Mouse (Mus musculus) limb, embryonic 11.5 days (tissue): ENCODE data around the gene Ccdc169. TPM values are rescaled to one million over a fixed set of nuclear protein-coding genes. Genes with fewer than 3 reads are reported as not detected.
"Not testable (repeated sequence)": the region's sequence is repeated elsewhere in the genome, so short reads cannot be mapped to it uniquely, and the experiment has no call there.

ENCODE experiments used
- ATAC-seq: fragments of 200-750 bp; cut with Nextera tagmentation; 2 replicates; pipeline ENCODE4 v1.8.0; 2017; ENCODE audit warnings: low read depth; ENCODE audit not compliant: insufficient number of reproducible peaks, low FRiP score, low TSS enrichment
- DNase-seq: peaks from one replicate; pipeline ENCODE4 v3.0.0-alpha.2; 2015; ENCODE audit warnings: low spot score
- H3K27ac ChIP-seq: fragments of 300-500 bp; sonication (generic); replicated peaks from 2 replicates; pipeline ENCODE4 v1.5.1; 2014; ENCODE audit warnings: low read depth, mild to moderate bottlenecking, low read length
- H3K27me3 ChIP-seq: fragments of 300-500 bp; sonication (generic); 2 replicates; pipeline ENCODE4 v1.6.1; 2014; ENCODE audit warnings: mild to moderate bottlenecking, low read length, mixed read lengths; ENCODE audit not compliant: control insufficient read depth, insufficient read depth
- H3K36me3 ChIP-seq: fragments of 300-500 bp; sonication (generic); 2 replicates; pipeline ENCODE4 v1.6.1; 2014; ENCODE audit warnings: mild to moderate bottlenecking, low read length, moderate library complexity, mixed read lengths; ENCODE audit not compliant: control insufficient read depth, insufficient read depth
- H3K4me1 ChIP-seq: fragments of 300-500 bp; sonication (generic); 2 replicates; pipeline ENCODE4 v1.6.1; 2014; ENCODE audit warnings: low read length, mixed read lengths; ENCODE audit not compliant: control insufficient read depth, insufficient read depth
- H3K4me2 ChIP-seq: fragments of 300-500 bp; sonication (generic); 2 replicates; pipeline ENCODE4 v1.6.1; 2014; ENCODE audit warnings: low read depth, mild to moderate bottlenecking, moderate library complexity; ENCODE audit not compliant: severe bottlenecking
- H3K4me3 ChIP-seq: fragments of 300-500 bp; sonication (generic); 2 replicates; pipeline ENCODE4 v1.5.1; 2014; ENCODE audit warnings: low read depth, low read length
- H3K9ac ChIP-seq: fragments of 300-500 bp; sonication (generic); 2 replicates; pipeline ENCODE4 v1.6.1; 2014; ENCODE audit warnings: mild to moderate bottlenecking, low read length
- H3K9me3 ChIP-seq: fragments of 300-500 bp; sonication (generic); 2 replicates; pipeline ENCODE4 v1.6.1; 2016; ENCODE audit warnings: low read length; ENCODE audit not compliant: control insufficient read depth
- WGBS: fragments of 180-500 bp; shearing (Covaris S2); extraction: QIAGEN DNeasy Blood & Tissue Kit; methylation state at CpG from one replicate; pipeline ENCODE4 v1.1.7; 2014; 5-methylcytosine and 5-hydroxymethylcytosine counted together
- polyA plus RNA-seq: library from polyadenylated mRNA; unstranded; fragments of >200 nt; fragmentation: Nextera tagmentation; extraction: Ambion mirVana; gene quantifications from 2 replicates; pipeline ENCODE4 v1.2.1, GENCODE M21; 2014

Gene Ccdc169
- polyA plus RNA-seq, 1 experiment from 2014 or later, result 0.08 TPM

DNA sequence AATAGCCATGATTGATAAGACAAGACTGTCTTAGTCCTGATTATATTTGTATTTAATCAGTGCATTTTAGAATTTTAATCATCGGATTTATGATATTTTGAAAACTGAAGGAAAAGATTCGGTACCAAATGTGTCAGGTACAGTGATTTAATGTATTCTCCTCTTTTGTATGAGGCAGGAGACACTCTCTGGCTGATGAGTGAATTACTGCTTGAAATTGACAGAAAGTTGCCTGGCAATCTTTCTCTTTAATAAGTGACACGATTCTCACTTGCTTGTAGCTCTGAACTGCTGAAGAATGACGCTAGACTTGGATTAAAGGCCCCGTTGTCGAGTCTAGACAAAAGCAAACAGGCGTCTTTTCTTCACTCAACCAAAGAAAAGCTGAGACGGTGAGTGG is 57.7 kb downstream of the Ccdc169 start:
- H3K36me3 ChIP-seq, result no peaks in the 10 kb centered on the region
- no peaks in the 10 kb centered on the region for H3K9me3 ChIP-seq
- H3K27me3 ChIP-seq, result no peaks in the 10 kb centered on the region
- no peak overlapping the region for H3K4me2 ChIP-seq
- H3K4me3 ChIP-seq, result no peak overlapping the region
- no peak overlapping the region for H3K27ac ChIP-seq
- no peaks in the 10 kb centered on the region for H3K4me1 ChIP-seq
- H3K9ac ChIP-seq, result no peak overlapping the region
- ATAC-seq (no peak), DNase-seq (no peak)
- WGBS, result 89% methylated on average over 8 of the region's 8 CpGs

- ATAC-seq (no peak), DNase-seq (no peak)
- H3K4me1 ChIP-seq, result no peaks in the 10 kb centered on the region
- H3K27me3 ChIP-seq, result no peaks in the 10 kb centered on the region
- H3K27ac ChIP-seq, result no peak overlapping the region
- no peak overlapping the region for H3K4me2 ChIP-seq
- H3K4me3 ChIP-seq, result no peak overlapping the region
- H3K9ac ChIP-seq, result no peak overlapping the region
- no peaks in the 10 kb centered on the region for H3K36me3 ChIP-seq
- 87% methylated on average over 5 of the region's 5 CpGs for WGBS
- no peaks in the 10 kb centered on the region for H3K9me3 ChIP-seq
Observed at GRCm38 (mm10) chr3:55195581-55196327, 58.6 kb downstream of the Ccdc169 start.

DNA sequence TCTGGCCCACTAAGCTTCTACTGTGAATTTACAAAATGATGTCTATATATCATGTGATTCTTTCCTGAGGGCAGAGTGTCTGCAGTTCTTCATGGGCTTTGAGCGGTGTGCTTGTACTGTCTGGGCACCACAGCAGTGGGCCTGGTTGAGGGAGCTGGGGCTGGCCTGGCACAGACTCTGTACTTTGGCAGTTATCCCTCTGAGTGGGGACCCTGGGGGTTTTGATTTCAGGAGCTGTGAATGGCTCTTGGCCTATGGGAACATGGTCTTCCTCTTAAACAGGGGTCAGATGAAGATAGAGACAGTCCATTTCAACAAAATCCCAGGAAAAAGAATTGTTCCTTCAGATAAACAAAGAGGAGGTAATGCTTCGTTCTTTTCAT is 59.2 kb downstream of the Ccdc169 start:
- 94% methylated on average over 2 of the region's 2 CpGs for WGBS
- H3K27me3 ChIP-seq, result no peaks in the 10 kb centered on the region

GRCm38 (mm10) chr3:55203621-55204020 is 66.5 kb downstream of the Ccdc169 start:
- not testable (repeated sequence) for H3K9ac ChIP-seq, H3K9me3 ChIP-seq, DNase-seq, H3K4me1 ChIP-seq, H3K27me3 ChIP-seq, H3K36me3 ChIP-seq, H3K27ac ChIP-seq, ATAC-seq, H3K4me2 ChIP-seq, H3K4me3 ChIP-seq
- 93% methylated on average over 11 of the region's 11 CpGs for WGBS

More for the DNA sequence above, 59.2 kb downstream of the Ccdc169 start:
- Histone ChIP-seq H3K9ac (no peak overlapping the region), H3K4me1 (no peaks in the 10 kb centered on the region), H3K27ac (no peak overlapping the region), H3K9me3 (no peaks in the 10 kb centered on the region), H3K4me3 (no peak overlapping the region), H3K36me3 (no peaks in the 10 kb centered on the region), H3K4me2 (no peak overlapping the region)
- DNase-seq (no peak), ATAC-seq (no peak)

- H3K9ac ChIP-seq, result no peak overlapping the region
- no peak overlapping the region for H3K4me3 ChIP-seq
- DNase-seq, result no peak
- H3K27me3 ChIP-seq, result no peaks in the 10 kb centered on the region
- WGBS, result 96% methylated on average over 2 of the region's 2 CpGs
- H3K36me3 ChIP-seq, result no peaks in the 10 kb centered on the region
- no peaks in the 10 kb centered on the region for H3K4me1 ChIP-seq
- H3K27ac ChIP-seq, result no peak overlapping the region
- ATAC-seq, result no peak
- no peaks in the 10 kb centered on the region for H3K9me3 ChIP-seq
- no peak overlapping the region for H3K4me2 ChIP-seq
Observed at GRCm38 (mm10) chr3:55206413-55206812, 69.3 kb downstream of the Ccdc169 start.

GRCm38 (mm10) chr3:55207665-55208064 is 70.5 kb downstream of the Ccdc169 start:
- Histone ChIP-seq H3K36me3 (no peaks in the 10 kb centered on the region), H3K4me1 (no peaks in the 10 kb centered on the region), H3K9ac (no peak overlapping the region), H3K4me2 (no peak overlapping the region), H3K4me3 (no peak overlapping the region), H3K27me3 (no peaks in the 10 kb centered on the region), H3K27ac (no peak overlapping the region), H3K9me3 (no peaks in the 10 kb centered on the region)
- ATAC-seq (no peak), DNase-seq (no peak)
- WGBS, result 54% methylated on average over 6 of the region's 6 CpGs

DNA sequence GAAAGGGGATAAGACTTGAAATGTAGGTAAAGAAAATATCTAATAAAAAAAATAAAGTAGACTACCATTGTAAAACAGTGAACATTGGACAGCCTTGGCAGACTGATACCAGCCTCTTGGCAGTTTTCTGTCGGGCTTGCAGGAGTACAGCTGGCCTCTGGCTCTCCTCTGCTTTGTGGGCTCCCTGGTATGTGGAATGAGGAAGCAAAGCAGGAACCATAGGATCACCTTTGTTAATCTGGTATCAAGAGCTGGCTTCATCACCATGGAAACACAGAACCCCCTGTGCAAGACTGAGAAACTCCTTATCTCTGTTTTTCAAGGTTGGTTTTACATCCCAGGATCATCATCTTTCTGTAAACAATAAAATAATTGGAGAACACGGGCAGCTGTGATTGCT is 75.1 kb downstream of the Ccdc169 start:
- WGBS, result 64% methylated on average over 2 of the region's 2 CpGs
- H3K9ac ChIP-seq, result no peak overlapping the region
- H3K27me3 ChIP-seq, result no peaks in the 10 kb centered on the region
- no peak overlapping the region for H3K4me3 ChIP-seq
- no peaks in the 10 kb centered on the region for H3K36me3 ChIP-seq
- no peak for DNase-seq
- no peaks in the 10 kb centered on the region for H3K4me1 ChIP-seq
- no peak overlapping the region for H3K27ac ChIP-seq
- no peak for ATAC-seq
- H3K4me2 ChIP-seq, result no peak overlapping the region
- no peaks in the 10 kb centered on the region for H3K9me3 ChIP-seq

DNA sequence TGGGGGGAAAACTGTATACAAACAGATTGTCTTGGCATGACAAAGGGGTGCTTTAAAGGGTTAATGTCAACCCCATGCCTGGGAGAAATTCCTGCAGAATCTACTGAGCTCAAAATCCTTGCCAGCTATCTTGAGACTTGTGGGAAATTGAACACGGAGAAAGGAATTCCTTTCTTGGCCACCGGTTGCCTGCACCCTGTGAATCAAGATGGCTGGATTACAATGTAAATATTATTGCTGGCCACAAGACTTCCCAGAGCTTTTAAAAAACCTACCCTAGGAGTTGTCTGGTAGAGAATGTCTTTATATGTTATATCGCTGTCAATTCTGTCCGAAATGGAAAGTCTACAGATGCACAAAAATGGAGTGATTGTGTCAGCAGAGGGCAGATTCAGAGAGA is 76.6 kb downstream of the Ccdc169 start:
- no peaks in the 10 kb centered on the region for H3K9me3 ChIP-seq
- no peaks in the 10 kb centered on the region for H3K4me1 ChIP-seq
- H3K9ac ChIP-seq, result no peak overlapping the region
- no peaks in the 10 kb centered on the region for H3K36me3 ChIP-seq
- 75% methylated on average over 4 of the region's 4 CpGs for WGBS
- H3K4me2 ChIP-seq, result no peak overlapping the region
- H3K4me3 ChIP-seq, result no peak overlapping the region
- no peak for DNase-seq
- no peak overlapping the region for H3K27ac ChIP-seq
- no peak for ATAC-seq
- no peaks in the 10 kb centered on the region for H3K27me3 ChIP-seq

GRCm38 (mm10) chr3:55214413-55214812 is 77.3 kb downstream of the Ccdc169 start:
- Histone ChIP-seq H3K9me3 (no peaks in the 10 kb centered on the region), H3K36me3 (no peaks in the 10 kb centered on the region), H3K27me3 (no peaks in the 10 kb centered on the region), H3K4me1 (no peaks in the 10 kb centered on the region), H3K4me3 (no peak overlapping the region), H3K9ac (no peak overlapping the region), H3K4me2 (no peak overlapping the region), H3K27ac (no peak overlapping the region)
- ATAC-seq (no peak), DNase-seq (no peak)
- 89% methylated on average over 6 of the region's 6 CpGs for WGBS
